Mouse (Mus musculus) heart, adult 2 months (tissue): ENCODE results near the gene Kdm6b. TPM values are rescaled to one million over a fixed set of nuclear protein-coding genes. Genes with fewer than 3 reads are reported as not detected.

Experiments used
- DNase-seq, 2 experiments: peaks; one replicate each; pipeline ENCODE4 v3.0.0; 2021
- H3K27ac ChIP-seq: fragments of 200-600 bp; 2 replicates; pipeline ENCODE4 v1.8.1; 2022
- H3K27me3 ChIP-seq: fragments of 200-500 bp; 2 replicates; pipeline ENCODE4 v1.6.1; 2012; ENCODE audit warnings: mild to moderate bottlenecking, low read length, inconsistent platforms, mixed read lengths; ENCODE audit not compliant: control insufficient read depth, insufficient read depth
- H3K36me3 ChIP-seq: fragments of 200-500 bp; 2 replicates; pipeline ENCODE4 v1.6.1; 2012; ENCODE audit warnings: low read length, inconsistent platforms; ENCODE audit not compliant: control insufficient read depth, insufficient read depth
- H3K4me1 ChIP-seq: fragments of 200-500 bp; 2 replicates; pipeline ENCODE4 v1.6.1; 2011; ENCODE audit warnings: low read length; ENCODE audit not compliant: control insufficient read depth, insufficient read depth
- H3K4me3 ChIP-seq: fragments of 200-600 bp; 2 replicates; pipeline ENCODE4 v1.8.1; 2022
- H3K79me2 ChIP-seq: fragments of 200-500 bp; replicated peaks from 2 replicates; pipeline ENCODE4 v1.6.1; 2012; ENCODE audit warnings: mild to moderate bottlenecking, inconsistent platforms, low read length, moderate library complexity, mixed read lengths; ENCODE audit not compliant: control insufficient read depth, insufficient read depth
- H3K9ac ChIP-seq: fragments of 200-500 bp; 2 replicates; pipeline ENCODE4 v1.6.1; 2012; ENCODE audit warnings: low read depth, mild to moderate bottlenecking, control low read depth, inconsistent platforms, low read length, mixed read lengths
- CTCF ChIP-seq: fragments of 200-600 bp; IDR thresholded peaks from 2 replicates; pipeline ENCODE4 v1.8.1; 2022; ENCODE audit warnings: antibody characterized with exemption, mild to moderate bottlenecking, moderate library complexity
- EP300 ChIP-seq: fragments of 200-500 bp; IDR thresholded peaks from 2 replicates; pipeline ENCODE4 v1.6.1; 2011; ENCODE audit warnings: low read depth, low read length, control low read depth; ENCODE audit not compliant: insufficient read depth
- POLR2A ChIP-seq: fragments of 200-500 bp; IDR thresholded peaks from 2 replicates; pipeline ENCODE4 v1.6.1; 2011; ENCODE audit warnings: mild to moderate bottlenecking, low read depth, low read length, control low read depth; ENCODE audit not compliant: insufficient read depth
- WGBS: fragments of 180-500 bp; shearing (Covaris S2); methylation state at CpG from one replicate; pipeline ENCODE4 v1.1.7; 2018; 5-methylcytosine and 5-hydroxymethylcytosine counted together
- intact Hi-C: fragments of 180-260 bp; cut with DNase I; formaldehyde crosslinking; loops from one replicate; pipeline ENCODE4 v1.15.1; 2025
- polyA plus RNA-seq: library from polyadenylated mRNA; depleted of rRNA; stranded (reverse); fragments of >200 nt; gene quantifications from 2 replicates; pipeline ENCODE4 v1.2.3, GENCODE M21; 2012
- total RNA-seq, 2 experiments: library from RNA; stranded (reverse); gene quantifications; 2 replicates each; pipeline ENCODE4 v1.2.3; 2021

Gene Kdm6b
- total and polyA plus RNA-seq, 3 experiments: 8.6 to 27.8 (median 19.7) TPM

DNA sequence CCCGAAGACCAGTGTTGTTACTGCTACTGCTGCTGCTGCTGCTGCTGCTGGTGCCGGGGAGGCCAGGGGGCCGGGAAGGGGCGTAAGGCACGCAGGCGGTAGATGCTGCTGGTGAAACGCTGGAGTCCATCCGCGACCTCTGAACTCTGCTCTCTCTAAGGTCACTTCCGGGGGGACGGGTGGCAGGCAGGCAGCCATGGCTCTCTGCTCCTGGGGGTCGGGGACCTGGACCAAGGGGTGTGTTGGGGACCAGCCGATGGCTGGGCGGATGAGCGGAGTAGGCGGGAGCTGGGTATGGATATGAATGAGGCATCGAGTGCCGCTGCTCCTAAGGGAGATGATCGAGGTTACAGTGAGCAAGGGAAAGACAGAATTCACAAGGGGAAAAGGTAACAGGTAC lies 7.2 kb downstream of the Kdm6b start:
- peaks cover 3% of the 10 kb centered on the region; the same call in 1 of the 2 replicates for H3K36me3 ChIP-seq
- WGBS: 87% methylated on average over 19 of the region's 19 CpGs
- no peak for TF ChIP-seq EP300
- TF ChIP-seq POLR2A: no peak
- no peak for TF ChIP-seq CTCF
- no peak overlapping the region for H3K27ac ChIP-seq
- H3K4me3 ChIP-seq: no peak overlapping the region
- H3K27me3 ChIP-seq: no peaks in the 10 kb centered on the region
- no peak overlapping the region for H3K9ac ChIP-seq
- intact Hi-C loops: loop anchor here (2.0 to 10.0 kb wide), 2 partner anchors 15 to 301 kb away; no protein-coding TSS in a partner anchor
- no peak for DNase-seq
- peaks cover 7% of the 10 kb centered on the region for H3K4me1 ChIP-seq
- no peaks in the 10 kb centered on the region for H3K79me2 ChIP-seq

DNA sequence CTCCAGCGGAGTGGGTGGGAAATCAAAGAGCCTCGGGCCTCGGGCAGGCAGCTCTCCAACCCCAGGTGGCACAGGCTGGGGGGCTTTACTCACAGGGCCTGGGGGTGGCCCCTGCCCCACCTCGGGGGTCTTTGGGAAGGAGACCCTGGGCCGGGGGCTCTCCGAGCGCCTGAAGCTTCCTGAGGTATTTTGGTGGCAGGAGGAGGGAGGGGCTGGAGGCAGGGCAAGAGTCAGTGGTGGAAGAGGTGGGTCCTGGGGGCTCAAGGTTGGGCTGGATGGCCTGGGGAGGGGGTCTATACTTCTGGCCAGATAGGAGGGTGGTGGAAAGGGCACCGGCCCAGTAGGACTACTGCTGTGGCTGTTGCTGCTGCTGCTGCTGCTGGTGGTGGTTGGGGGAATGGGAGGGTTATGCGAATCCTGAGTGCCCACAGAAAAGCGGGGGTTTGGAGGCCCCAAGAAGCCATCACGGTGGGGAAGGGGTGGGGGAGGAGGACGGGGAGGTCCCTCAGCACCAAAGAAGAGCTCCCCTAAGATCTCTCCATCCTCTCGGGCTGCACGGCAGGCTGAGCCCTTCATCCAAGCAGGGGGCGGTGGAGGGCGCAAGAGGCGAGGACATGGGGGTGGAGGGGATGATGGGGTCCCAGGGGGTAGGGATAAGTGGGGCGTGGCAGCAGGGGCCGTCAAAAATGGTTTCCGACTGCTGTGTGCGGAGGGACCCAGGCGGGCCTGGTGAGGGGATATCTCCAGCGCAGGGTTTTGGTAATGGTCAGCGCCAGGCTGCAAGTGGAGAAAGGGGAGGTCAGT lies 7.9 kb downstream of the Kdm6b start:
- intact Hi-C loops: loop anchor here (2.0 to 10.0 kb wide), 2 partner anchors 15 to 301 kb away; no protein-coding TSS in a partner anchor
- no peaks in the 10 kb centered on the region for H3K27me3 ChIP-seq
- WGBS: 92% methylated on average over 24 of the region's 24 CpGs
- peaks cover 7% of the 10 kb centered on the region for H3K4me1 ChIP-seq
- TF ChIP-seq CTCF (no peak), POLR2A (no peak), EP300 (no peak)
- no peak overlapping the region for H3K4me3 ChIP-seq
- no peak for DNase-seq
- H3K79me2 ChIP-seq: no peaks in the 10 kb centered on the region
- H3K27ac ChIP-seq: no peak overlapping the region
- H3K36me3 ChIP-seq: peaks cover 3% of the 10 kb centered on the region; the same call in 1 of the 2 replicates
- H3K9ac ChIP-seq: no peak overlapping the region

DNA sequence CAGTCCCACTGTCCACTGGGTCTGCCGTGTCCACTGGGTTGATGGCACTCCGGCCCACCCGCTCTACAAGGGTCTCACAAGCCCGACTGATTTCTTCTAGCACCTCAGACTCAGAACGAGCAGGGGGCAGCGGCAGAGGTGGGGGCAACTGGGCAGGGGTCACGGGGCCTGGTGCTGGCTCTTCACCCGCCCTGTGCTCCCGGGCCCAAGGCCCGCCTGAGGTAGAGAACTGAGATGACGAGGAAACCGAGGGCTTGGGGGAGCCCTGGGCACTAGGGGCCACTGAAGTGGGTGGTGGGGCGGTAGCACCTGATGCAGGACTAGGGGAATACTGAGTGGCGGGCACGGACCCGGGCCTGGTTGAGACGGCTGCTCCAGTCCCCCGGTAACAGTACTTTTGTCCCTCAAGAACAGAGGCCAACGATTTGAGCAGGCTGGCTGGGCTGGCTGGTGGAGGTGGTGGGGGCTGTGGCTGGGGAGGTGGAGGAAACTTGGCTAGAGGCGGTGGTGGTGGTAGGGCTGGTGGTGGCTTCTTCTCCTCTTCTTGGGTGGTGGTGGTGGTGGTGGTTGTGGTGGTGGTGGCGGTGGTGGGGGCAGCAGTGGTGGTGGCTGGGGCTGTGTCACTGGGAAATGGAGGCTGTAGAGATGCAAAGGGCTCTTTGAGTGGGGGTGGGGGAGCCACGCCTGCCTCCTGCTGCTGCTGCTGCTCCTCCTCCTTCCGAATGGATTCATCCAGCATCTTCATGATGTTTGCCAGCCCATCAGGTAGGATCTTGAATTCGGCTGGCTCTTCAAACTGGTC lies 8.7 kb downstream of the Kdm6b start:
- no peaks in the 10 kb centered on the region for H3K27me3 ChIP-seq
- WGBS: 90% methylated on average over 22 of the region's 24 CpGs
- DNase-seq: peak in 1 of 2 experiments; percentile 8
- TF ChIP-seq CTCF: no peak
- TF ChIP-seq EP300: no peak
- no peak for TF ChIP-seq POLR2A
- H3K79me2 ChIP-seq: no peaks in the 10 kb centered on the region
- no peak overlapping the region for H3K4me3 ChIP-seq
- H3K4me1 ChIP-seq: peaks cover 7% of the 10 kb centered on the region
- intact Hi-C loops: loop anchor here (10.0 kb wide), 1 partner anchor 300 kb away; no protein-coding TSS in a partner anchor
- no peak overlapping the region for H3K9ac ChIP-seq
- no peak overlapping the region for H3K27ac ChIP-seq
- peaks cover 3% of the 10 kb centered on the region; the same call in 1 of the 2 replicates for H3K36me3 ChIP-seq

DNA sequence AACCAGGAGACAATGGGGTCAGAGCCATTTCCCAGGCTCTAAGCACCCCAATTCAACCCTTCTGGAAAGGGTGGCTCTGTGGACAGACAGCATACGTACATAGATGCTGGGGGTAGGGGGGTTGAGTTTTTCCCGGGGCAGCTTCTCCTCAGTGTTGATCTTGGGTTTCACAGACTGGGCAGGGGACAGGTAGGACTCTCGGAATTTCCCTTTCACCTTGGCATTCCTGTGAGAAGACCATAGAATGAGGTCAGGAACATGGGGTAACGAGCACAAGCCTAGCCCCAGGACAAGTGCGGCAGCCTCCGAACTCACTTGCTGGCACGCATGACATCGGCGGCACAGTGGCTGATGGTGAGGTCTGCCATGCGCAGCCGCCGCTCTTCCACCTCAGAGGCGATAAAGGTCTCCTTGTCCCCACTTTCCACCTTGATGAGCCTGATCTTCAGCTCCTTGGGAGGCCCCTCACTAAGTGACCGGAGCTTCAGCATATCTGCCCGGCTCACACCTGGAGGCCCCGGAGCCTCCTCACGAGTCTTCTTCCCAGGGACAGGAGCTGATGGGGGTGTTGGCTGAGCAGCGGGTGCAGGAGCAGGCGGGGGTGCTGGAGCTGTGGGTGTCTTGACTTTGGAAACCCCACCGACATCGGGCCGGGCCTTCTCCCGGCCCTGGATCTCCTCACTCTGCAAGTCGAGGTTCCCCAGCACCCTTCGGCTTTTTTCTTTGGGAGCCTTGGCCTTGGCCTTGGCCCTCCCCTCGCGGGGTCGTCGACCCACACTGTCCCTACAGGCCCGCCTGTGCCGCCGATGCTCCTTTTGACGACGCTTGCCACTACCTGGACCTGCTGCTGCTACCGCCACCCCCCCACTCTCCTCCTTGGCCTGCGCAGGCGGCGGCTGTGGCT lies 9.5 kb downstream of the Kdm6b start:
- peak in 1 of 2 experiments; percentile 6 for DNase-seq
- WGBS: 89% methylated on average over 38 of the region's 38 CpGs
- H3K36me3 ChIP-seq: peaks cover 3% of the 10 kb centered on the region; the same call in 1 of the 2 replicates

DNA sequence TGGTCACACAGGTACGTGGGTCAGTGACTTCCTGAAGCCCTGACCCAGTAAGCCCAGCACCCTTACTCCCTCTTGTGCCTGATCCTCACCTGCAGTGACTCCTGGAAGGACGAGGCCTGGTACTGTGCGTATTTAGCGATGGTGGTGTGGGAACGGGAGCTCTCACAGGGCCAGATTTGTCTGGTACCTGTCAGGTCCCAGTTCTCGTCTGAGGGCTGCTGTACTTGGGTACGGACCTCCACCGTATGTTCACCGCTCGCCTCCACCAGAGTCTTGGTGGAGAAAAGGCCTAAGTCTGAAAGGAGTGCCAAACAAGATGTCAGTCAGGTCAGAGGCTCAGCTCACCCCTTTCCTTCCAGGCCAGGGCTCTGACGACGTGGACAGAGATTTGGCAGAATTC lies 11.5 kb downstream of the Kdm6b start:
- Histone ChIP-seq H3K9ac (no peak overlapping the region), H3K79me2 (no peaks in the 10 kb centered on the region), H3K27me3 (no peaks in the 10 kb centered on the region), H3K27ac (no peak overlapping the region), H3K36me3 (no peaks in the 10 kb centered on the region), H3K4me1 (peaks cover 3% of the 10 kb centered on the region), H3K4me3 (no peak overlapping the region)
- WGBS: 83% methylated on average over 12 of the region's 12 CpGs
- TF ChIP-seq EP300: no peak
- no peak for TF ChIP-seq CTCF
- TF ChIP-seq POLR2A: 0 out of 2 replicates have a peak, but pooled peaks have one; percentile 22
- intact Hi-C loops: loop anchor here (1.0 to 10.0 kb wide), 4 partner anchors 17 to 297 kb away; no protein-coding TSS in a partner anchor
- peak in 1 of 2 experiments; percentile 8 for DNase-seq

More for the DNA sequence above, 9.5 kb downstream of the Kdm6b start:
- Histone ChIP-seq H3K9ac (no peak overlapping the region), H3K79me2 (no peaks in the 10 kb centered on the region), H3K27ac (no peak overlapping the region), H3K27me3 (no peaks in the 10 kb centered on the region), H3K4me3 (no peak overlapping the region), H3K4me1 (peaks cover 7% of the 10 kb centered on the region)
- intact Hi-C loops: loop anchor here (10.0 kb wide), 1 partner anchor 299 kb away; no protein-coding TSS in a partner anchor
- TF ChIP-seq EP300 (no peak), POLR2A (no peak), CTCF (no peak)
